Mouse (Mus musculus) midbrain, postnatal 0 days (tissue): ENCODE results near the gene Tmem213. TPM values are rescaled to one million over a fixed set of nuclear protein-coding genes. Genes with fewer than 3 reads are reported as not detected.

Experiments
- ATAC-seq: fragments of 200-750 bp; cut with Nextera tagmentation; 2 replicates; pipeline ENCODE4 v1.8.0; 2017; ENCODE audit warnings: moderate number of reproducible peaks, mild to moderate bottlenecking, moderate TSS enrichment, moderate library complexity; ENCODE audit not compliant: low FRiP score
- DNase-seq: peaks from one replicate; pipeline ENCODE4 v3.0.0-alpha.2; 2015; ENCODE audit warnings: low spot score
- H3K27ac ChIP-seq: fragments of 300-500 bp; sonication (generic); 2 replicates; pipeline ENCODE4 v1.5.1; 2014; ENCODE audit warnings: low read depth, mild to moderate bottlenecking, low read length, mixed read lengths
- H3K27me3 ChIP-seq: fragments of 300-500 bp; sonication (generic); 2 replicates; pipeline ENCODE4 v1.6.1; 2014; ENCODE audit warnings: low read length, control low read depth, mixed read lengths; ENCODE audit not compliant: insufficient read depth
- H3K36me3 ChIP-seq: fragments of 300-500 bp; sonication (generic); 2 replicates; pipeline ENCODE4 v1.6.1; 2014; ENCODE audit warnings: low read length, control low read depth, mixed read lengths; ENCODE audit not compliant: insufficient read depth
- H3K4me1 ChIP-seq: fragments of 300-500 bp; sonication (generic); 2 replicates; pipeline ENCODE4 v1.6.1; 2014; ENCODE audit warnings: mild to moderate bottlenecking, control low read depth, antibody characterized with exemption, low read length, mixed read lengths; ENCODE audit not compliant: insufficient read depth
- H3K4me2 ChIP-seq: fragments of 300-500 bp; sonication (generic); 2 replicates; pipeline ENCODE4 v1.6.1; 2014; ENCODE audit warnings: low read depth, mild to moderate bottlenecking, low read length, mixed read lengths; ENCODE audit not compliant: poor library complexity, severe bottlenecking
- H3K4me3 ChIP-seq: fragments of 300-500 bp; sonication (generic); 2 replicates; pipeline ENCODE4 v1.5.1; 2014; ENCODE audit warnings: low read depth, mild to moderate bottlenecking, low read length, moderate library complexity
- H3K9ac ChIP-seq: fragments of 300-500 bp; sonication (generic); replicated peaks from 2 replicates; pipeline ENCODE4 v1.6.1; 2014; ENCODE audit warnings: mild to moderate bottlenecking, low read length, moderate library complexity, mixed read lengths; ENCODE audit not compliant: poor library complexity, severe bottlenecking
- H3K9me3 ChIP-seq: fragments of 300-500 bp; sonication (generic); 2 replicates; pipeline ENCODE4 v1.6.1; 2016; ENCODE audit warnings: low read length, control low read depth
- CTCF ChIP-seq: IDR thresholded peaks from 2 replicates; pipeline ENCODE4 v1.5.1; 2016; ENCODE audit warnings: antibody characterized with exemption, mild to moderate bottlenecking
- WGBS: fragments of 180-500 bp; shearing (Covaris S2); extraction: QIAGEN DNeasy Blood & Tissue Kit; methylation state at CpG from one replicate; pipeline ENCODE4 v1.1.7; 2014; 5-methylcytosine and 5-hydroxymethylcytosine counted together
- polyA plus RNA-seq: library from polyadenylated mRNA; unstranded; fragments of >200 nt; fragmentation: Nextera tagmentation; extraction: Ambion mirVana; gene quantifications from 2 replicates; pipeline ENCODE4 v1.2.1, GENCODE M21; 2015
- total RNA-seq: library from RNA; depleted of rRNA; stranded (reverse); fragments of >200 nt; gene quantifications from 2 replicates; pipeline ENCODE4 v1.2.3, GENCODE M21; 2014

Tmem213 gene
- total and polyA plus RNA-seq, 2 experiments from 2014 or later: 0.26 TPM; not detected in 1

DNA sequence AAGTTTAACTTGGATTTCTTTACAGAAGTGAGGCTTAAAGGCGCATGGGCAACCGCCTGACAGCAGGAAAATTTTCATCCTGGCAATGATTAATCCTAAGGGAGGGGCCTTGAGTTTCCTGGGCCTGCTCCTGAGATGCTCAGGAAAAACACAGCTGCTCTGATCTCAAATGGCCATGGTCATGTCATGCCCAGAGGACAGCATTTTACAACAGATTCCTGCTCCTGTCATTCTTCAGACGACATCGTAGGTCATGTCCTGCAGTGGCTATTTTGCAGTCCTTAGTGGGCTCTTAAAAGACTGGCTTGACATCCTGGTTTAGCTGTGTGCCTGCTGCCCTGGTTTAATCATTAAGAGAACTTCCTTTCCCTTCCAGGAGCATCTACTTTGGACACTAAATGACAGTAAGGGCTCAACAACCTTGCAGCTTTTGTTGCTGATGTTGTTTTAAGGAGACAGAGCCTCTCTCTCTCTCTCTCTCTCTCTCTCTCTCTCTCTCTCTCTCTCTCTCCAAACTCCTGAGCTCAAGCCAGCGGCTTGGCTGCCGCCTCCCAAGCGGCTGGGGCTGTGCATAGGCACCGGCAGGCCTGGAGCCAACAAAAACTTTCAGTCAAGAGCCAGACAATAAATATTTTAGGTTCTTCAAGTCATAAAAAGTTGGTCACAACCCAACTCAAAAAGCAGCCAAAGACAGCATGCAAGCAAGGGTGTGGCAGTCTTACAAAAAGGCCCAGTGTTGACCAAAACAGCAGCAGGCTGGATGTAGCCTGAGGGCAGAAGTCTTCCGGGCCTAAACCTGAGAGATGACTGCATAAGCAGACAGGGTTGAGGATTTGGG, 35.3 kb downstream of the Tmem213 start:
- H3K9ac ChIP-seq: no peak overlapping the region
- no peak overlapping the region for H3K4me2 ChIP-seq
- H3K9me3 ChIP-seq: no peaks in the 10 kb centered on the region
- ATAC-seq (no peak), DNase-seq (no peak)
- 75% methylated on average over 9 of the region's 9 CpGs for WGBS
- no peaks in the 10 kb centered on the region for H3K4me1 ChIP-seq
- TF ChIP-seq CTCF: no peak
- H3K27me3 ChIP-seq: no peaks in the 10 kb centered on the region
- H3K4me3 ChIP-seq: no peak overlapping the region
- H3K27ac ChIP-seq: no peak overlapping the region
- peaks cover 50% of the 10 kb centered on the region for H3K36me3 ChIP-seq

DNA sequence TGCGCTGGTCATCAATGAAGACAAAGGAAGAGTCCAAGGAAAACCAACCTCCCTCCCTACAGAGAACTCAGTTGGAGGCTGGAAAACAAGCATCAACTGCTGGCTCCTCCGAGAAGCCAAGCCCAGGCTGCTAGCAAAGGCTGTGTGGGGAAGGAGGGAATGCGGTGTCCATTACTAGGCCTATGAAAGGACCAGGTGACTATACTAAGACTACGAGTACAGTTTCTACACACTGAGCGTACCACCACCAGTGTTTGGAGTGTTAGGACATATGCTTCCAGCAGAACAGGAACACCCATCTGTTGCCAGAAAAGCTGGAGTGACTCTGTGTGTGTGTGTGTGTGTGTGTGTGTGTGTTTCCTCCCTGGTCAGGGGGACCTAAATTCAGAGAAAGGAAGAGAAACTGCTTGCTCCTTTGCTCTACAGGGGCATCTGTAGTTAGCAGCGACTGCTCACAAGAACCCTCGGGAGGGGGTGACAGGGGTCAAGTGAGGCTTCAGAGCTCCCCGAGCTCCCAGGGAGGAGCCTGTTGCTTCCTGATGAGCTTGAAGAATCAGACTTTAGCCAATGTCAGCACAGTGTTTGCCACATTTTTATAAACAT, 36.5 kb downstream of the Tmem213 start:
- Histone ChIP-seq H3K27ac (no peak overlapping the region), H3K9ac (no peak overlapping the region), H3K4me3 (no peak overlapping the region), H3K36me3 (peaks cover 52% of the 10 kb centered on the region), H3K9me3 (no peaks in the 10 kb centered on the region), H3K4me2 (no peak overlapping the region), H3K4me1 (no peaks in the 10 kb centered on the region), H3K27me3 (no peaks in the 10 kb centered on the region)
- no peak for DNase-seq
- WGBS: 65% methylated on average over 8 of the region's 8 CpGs
- ATAC-seq: no peak
- no peak for TF ChIP-seq CTCF

DNA sequence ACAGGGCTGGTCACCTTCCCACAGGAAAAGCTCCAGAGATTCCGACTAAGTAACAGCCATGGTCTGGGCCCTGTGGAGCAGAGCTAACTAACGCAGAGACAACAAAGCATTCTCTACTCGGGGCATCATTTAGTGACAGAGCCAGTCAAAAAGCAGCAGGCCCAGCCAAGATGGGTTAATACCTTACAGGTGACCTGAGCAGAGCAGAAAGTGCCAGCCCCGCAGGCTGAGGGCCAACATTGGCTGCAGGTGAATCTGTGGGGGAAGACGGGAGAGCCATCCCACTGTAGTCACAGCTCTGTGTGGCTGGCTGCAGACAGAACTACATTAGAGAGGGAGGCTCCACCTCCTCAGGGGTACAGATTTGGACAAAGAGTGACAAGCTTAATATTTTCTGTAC, 38.2 kb downstream of the Tmem213 start:
- Histone ChIP-seq H3K4me3 (no peak overlapping the region), H3K9me3 (no peaks in the 10 kb centered on the region), H3K4me2 (no peak overlapping the region), H3K36me3 (peaks cover 55% of the 10 kb centered on the region), H3K27ac (no peak overlapping the region), H3K9ac (no peak overlapping the region), H3K4me1 (no peaks in the 10 kb centered on the region), H3K27me3 (no peaks in the 10 kb centered on the region)
- WGBS: 86% methylated on average over 5 of the region's 5 CpGs
- no peak for DNase-seq
- no peak for ATAC-seq
- no peak for TF ChIP-seq CTCF

DNA sequence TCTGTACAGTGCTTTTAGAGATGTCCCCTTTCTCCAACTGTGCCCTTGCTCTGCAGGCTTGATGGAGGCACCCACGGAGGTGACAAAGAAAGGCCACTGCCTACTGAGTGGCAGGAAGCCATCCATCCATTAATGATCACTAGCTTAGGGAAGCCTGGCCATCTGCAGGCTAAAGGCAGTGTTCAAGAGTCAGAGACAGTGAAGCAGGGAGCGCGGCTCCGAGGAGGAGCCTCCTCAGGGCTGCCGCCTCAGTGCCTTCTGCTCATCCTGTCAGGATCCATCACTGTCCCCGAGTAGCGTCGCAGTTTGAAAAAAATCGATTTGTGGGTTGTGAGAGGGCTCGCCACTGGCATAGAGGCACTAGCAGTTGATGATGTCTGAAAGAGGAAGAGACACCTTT, 39.6 kb downstream of the Tmem213 start:
- peak; percentile 51 for DNase-seq
- H3K27ac ChIP-seq: no peak overlapping the region
- no peak overlapping the region for H3K9ac ChIP-seq
- 85% methylated on average over 10 of the region's 10 CpGs for WGBS
- H3K4me2 ChIP-seq: no peak overlapping the region
- no peak overlapping the region for H3K4me3 ChIP-seq
- H3K36me3 ChIP-seq: peaks cover 53% of the 10 kb centered on the region
- H3K9me3 ChIP-seq: no peaks in the 10 kb centered on the region
- no peaks in the 10 kb centered on the region for H3K4me1 ChIP-seq
- TF ChIP-seq CTCF: no peak
- ATAC-seq: no peak
- H3K27me3 ChIP-seq: no peaks in the 10 kb centered on the region

GRCm38 (mm10) chr6:38149483-38149882, 40.4 kb downstream of the Tmem213 start:
- Histone ChIP-seq H3K9me3 (no peaks in the 10 kb centered on the region), H3K27me3 (no peaks in the 10 kb centered on the region), H3K27ac (no peak overlapping the region), H3K4me3 (no peak overlapping the region), H3K4me1 (no peaks in the 10 kb centered on the region), H3K4me2 (no peak overlapping the region), H3K36me3 (peaks cover 54% of the 10 kb centered on the region), H3K9ac (no peak overlapping the region)
- 91% methylated on average over 19 of the region's 19 CpGs for WGBS
- TF ChIP-seq CTCF: no peak
- ATAC-seq (no peak), DNase-seq (no peak)

DNA sequence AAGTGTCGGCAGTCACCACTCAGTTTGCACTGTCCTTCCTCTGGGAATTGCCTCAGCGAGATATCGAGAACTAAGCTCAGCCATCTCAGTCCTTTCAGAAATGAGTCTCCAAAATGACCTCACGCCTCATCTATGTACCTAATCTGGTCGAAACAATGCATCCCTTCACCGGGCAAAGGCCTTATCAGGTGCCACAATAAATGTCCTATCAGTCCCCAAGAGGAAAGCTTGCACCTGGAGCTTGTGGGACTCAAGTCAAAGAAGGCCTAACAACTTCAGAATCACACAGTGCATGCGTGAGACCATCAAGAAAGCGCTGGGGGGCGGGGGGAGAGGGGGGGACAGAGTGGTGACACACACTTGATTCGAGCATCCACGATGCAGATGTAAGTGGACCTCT, 43.2 kb downstream of the Tmem213 start:
- Histone ChIP-seq H3K36me3 (peaks cover 43% of the 10 kb centered on the region), H3K4me3 (no peak overlapping the region), H3K27me3 (no peaks in the 10 kb centered on the region), H3K9me3 (no peaks in the 10 kb centered on the region), H3K4me1 (no peaks in the 10 kb centered on the region), H3K9ac (no peak overlapping the region), H3K4me2 (no peak overlapping the region), H3K27ac (no peak overlapping the region)
- WGBS: 88% methylated on average over 11 of the region's 11 CpGs
- TF ChIP-seq CTCF: no peak
- DNase-seq (no peak), ATAC-seq (no peak)
